Mouse (Mus musculus): ENCODE results near the gene Kif17.

DNA sequence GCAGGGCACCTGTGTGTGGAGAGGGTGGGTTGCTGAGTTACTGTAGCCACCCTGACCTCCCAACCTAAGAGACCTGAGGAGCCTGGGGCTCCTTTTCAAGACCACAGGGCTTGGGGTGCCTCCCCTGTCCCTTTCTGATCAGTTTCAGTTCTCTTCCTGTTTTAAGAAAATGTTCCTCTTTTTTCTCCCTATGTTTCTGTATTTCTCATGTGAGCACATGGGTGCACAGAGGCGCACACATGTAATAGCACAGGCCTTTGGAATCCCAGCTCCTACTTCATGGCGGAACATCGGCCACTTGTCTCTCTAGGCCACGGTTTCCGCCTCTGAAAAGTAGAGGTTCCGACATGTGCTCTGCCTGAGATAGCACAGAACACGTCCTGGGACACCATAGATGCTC, 38.5 kb downstream of the Kif17 start:
- no peak for TF ChIP-seq CTCF (IDR thresholded peaks at IDR 0.05; ENCODE audit: control insufficient read depth, insufficient read depth, low read length)
- no peak for TF ChIP-seq POLR2A (IDR thresholded peaks at IDR 0.05; ENCODE audit: borderline replicate concordance, control insufficient read depth, low read depth, low read length)
